Mouse (Mus musculus) hindbrain, postnatal 0 days (tissue): Measurements from ENCODE around the gene Tubg1. TPM values are rescaled to one million over a fixed set of nuclear protein-coding genes. Genes with fewer than 3 reads are reported as not detected.

Source experiments
- ATAC-seq: fragments of 200-750 bp; cut with Nextera tagmentation; 2 replicates; pipeline ENCODE4 v1.8.0; 2017; ENCODE audit warnings: mild to moderate bottlenecking, moderate TSS enrichment, moderate library complexity
- DNase-seq: peaks from one replicate; pipeline ENCODE4 v3.0.0-alpha.2; 2015; ENCODE audit warnings: low spot score
- H3K27ac ChIP-seq: fragments of 300-500 bp; sonication (generic); 2 replicates; pipeline ENCODE4 v1.5.1; 2014; ENCODE audit warnings: mild to moderate bottlenecking
- H3K27me3 ChIP-seq: fragments of 300-500 bp; sonication (generic); 2 replicates; pipeline ENCODE4 v1.6.1; 2014; ENCODE audit warnings: low read length, mixed read lengths; ENCODE audit not compliant: insufficient read depth
- H3K36me3 ChIP-seq: fragments of 300-500 bp; sonication (generic); 2 replicates; pipeline ENCODE4 v1.6.1; 2014; ENCODE audit warnings: low read length, mixed read lengths; ENCODE audit not compliant: insufficient read depth
- H3K4me1 ChIP-seq: fragments of 300-500 bp; sonication (generic); 2 replicates; pipeline ENCODE4 v1.6.1; 2014; ENCODE audit warnings: antibody characterized with exemption, low read length, mixed read lengths; ENCODE audit not compliant: insufficient read depth
- H3K4me2 ChIP-seq: fragments of 300-500 bp; sonication (generic); 2 replicates; pipeline ENCODE4 v1.6.1; 2014; ENCODE audit warnings: low read depth, mild to moderate bottlenecking, low read length, moderate library complexity, mixed read lengths
- H3K4me3 ChIP-seq: fragments of 300-500 bp; sonication (generic); 2 replicates; pipeline ENCODE4 v1.5.1; 2014; ENCODE audit warnings: low read length
- H3K9ac ChIP-seq: fragments of 300-500 bp; sonication (generic); replicated peaks from 2 replicates; pipeline ENCODE4 v1.6.1; 2014; ENCODE audit warnings: mild to moderate bottlenecking, low read length, moderate library complexity, mixed read lengths
- H3K9me3 ChIP-seq: fragments of 300-500 bp; sonication (generic); 2 replicates; pipeline ENCODE4 v1.6.1; 2016; ENCODE audit warnings: low read length, mixed read lengths
- CTCF ChIP-seq: IDR thresholded peaks from 2 replicates; pipeline ENCODE4 v1.5.1; 2016; ENCODE audit warnings: antibody characterized with exemption, control low read depth, low read depth
- WGBS: fragments of 180-500 bp; shearing (Covaris S2); extraction: QIAGEN DNeasy Blood & Tissue Kit; methylation state at CpG from one replicate; pipeline ENCODE4 v1.1.7; 2014; 5-methylcytosine and 5-hydroxymethylcytosine counted together
- polyA plus RNA-seq: library from polyadenylated mRNA; unstranded; fragments of >200 nt; fragmentation: Nextera tagmentation; extraction: Ambion mirVana; gene quantifications from 2 replicates; pipeline ENCODE4 v1.2.1, GENCODE M21; 2015
- total RNA-seq: library from RNA; depleted of rRNA; stranded (reverse); fragments of >200 nt; gene quantifications from 2 replicates; pipeline ENCODE4 v1.2.3, GENCODE M21; 2014

Gene Tubg1
- total and polyA plus RNA-seq, 2 experiments from 2014 or later = 68.3 to 72.8 TPM

DNA sequence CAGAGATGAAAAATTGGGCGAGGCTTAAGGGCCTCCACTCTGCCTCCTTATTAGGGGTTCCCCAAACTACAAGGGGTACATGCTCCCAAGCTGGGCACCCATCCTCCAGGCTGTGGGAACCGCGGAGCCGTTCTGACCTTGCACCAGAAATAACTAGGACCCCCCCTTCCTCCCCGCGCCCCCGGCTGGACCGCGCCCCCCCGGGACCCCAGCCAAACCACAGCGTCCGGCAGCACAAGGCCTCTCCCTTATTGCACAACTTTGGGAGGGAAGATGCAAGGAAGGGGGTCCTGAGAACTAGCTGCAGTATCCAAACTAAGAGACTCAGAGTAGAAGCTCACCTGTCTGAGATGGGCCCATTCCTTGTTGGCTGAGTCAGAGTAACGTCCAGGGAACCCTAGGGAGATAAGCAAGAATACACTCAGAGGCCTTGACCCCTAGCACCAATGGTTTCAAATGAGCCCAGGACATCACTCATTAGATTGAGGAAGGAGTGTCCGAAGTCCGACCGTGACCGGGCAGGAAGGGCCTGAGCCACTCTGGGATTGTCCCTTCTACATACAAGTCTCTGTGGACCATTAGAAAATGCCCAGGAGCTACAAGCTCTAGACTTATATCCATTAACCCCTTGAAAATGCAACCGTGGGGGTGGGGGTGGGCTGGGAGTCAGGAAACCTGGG, 48.7 kb downstream of the Tubg1 start:
- no peak for TF ChIP-seq CTCF
- H3K27ac ChIP-seq = no peak overlapping the region
- H3K9ac ChIP-seq = no peak overlapping the region
- peaks cover 14% of the 10 kb centered on the region; the same call in 1 of the 2 replicates for H3K36me3 ChIP-seq
- 61% methylated on average over 18 of the region's 18 CpGs for WGBS
- H3K4me3 ChIP-seq = no peak overlapping the region
- ATAC-seq (no peak), DNase-seq (no peak)
- peaks cover 31% of the 10 kb centered on the region for H3K27me3 ChIP-seq
- peaks cover 23% of the 10 kb centered on the region; the same call in 1 of the 2 replicates for H3K4me1 ChIP-seq
- peak overlapping the region; percentile 89 for H3K4me2 ChIP-seq
- H3K9me3 ChIP-seq = no peaks in the 10 kb centered on the region

DNA sequence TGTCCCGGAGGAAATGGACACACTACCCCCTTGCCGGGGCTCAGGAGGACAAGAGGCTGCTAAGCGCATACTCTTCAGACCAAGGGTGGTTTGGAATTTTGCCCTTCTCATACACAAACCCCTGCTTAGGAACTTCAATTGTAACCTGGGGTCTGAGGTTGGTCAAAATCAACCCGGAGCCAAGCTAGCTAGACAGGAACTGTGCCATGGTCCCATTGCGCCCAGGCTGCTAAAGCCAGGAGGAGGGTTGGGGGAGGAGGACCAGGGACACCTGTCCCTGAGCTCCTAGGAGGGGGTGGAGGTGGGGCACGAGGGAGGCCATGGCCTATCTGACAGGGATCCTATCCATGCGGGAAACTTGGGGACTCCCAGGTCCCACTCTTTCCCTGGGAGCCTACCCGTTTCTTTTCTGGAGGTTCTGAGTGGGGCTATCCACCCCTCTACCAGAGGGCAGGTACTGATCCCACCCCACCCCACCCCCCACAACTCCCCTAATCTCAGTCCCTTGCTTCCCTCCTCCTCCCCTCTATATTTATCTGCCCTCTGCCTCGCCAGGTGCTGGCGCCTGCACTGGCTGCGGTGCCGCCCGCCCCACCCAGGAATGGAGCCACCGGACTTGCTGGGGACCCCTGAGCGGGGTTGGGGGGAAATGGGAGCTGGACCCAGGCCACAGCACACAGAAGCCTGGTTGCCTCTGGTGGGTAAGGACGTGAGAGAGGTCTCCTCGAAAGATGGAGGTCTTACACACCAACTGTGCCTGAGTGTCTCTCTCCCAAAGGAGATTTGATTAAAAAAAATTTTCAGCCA, 49.8 kb downstream of the Tubg1 start:
- Histone ChIP-seq H3K36me3 (peaks cover 14% of the 10 kb centered on the region; the same call in 1 of the 2 replicates), H3K4me1 (peaks cover 34% of the 10 kb centered on the region), H3K4me2 (peak overlapping the region; percentile 89), H3K9me3 (no peaks in the 10 kb centered on the region), H3K27me3 (peaks cover 31% of the 10 kb centered on the region), H3K9ac (peak overlapping the region; percentile 57), H3K4me3 (peak overlapping the region; percentile 62), H3K27ac (peak overlapping the region; percentile 75; the same call in 1 of the 2 replicates)
- 17% methylated on average over 17 of the region's 17 CpGs for WGBS
- no peak for DNase-seq
- no peak for ATAC-seq
- TF ChIP-seq CTCF = no peak

DNA sequence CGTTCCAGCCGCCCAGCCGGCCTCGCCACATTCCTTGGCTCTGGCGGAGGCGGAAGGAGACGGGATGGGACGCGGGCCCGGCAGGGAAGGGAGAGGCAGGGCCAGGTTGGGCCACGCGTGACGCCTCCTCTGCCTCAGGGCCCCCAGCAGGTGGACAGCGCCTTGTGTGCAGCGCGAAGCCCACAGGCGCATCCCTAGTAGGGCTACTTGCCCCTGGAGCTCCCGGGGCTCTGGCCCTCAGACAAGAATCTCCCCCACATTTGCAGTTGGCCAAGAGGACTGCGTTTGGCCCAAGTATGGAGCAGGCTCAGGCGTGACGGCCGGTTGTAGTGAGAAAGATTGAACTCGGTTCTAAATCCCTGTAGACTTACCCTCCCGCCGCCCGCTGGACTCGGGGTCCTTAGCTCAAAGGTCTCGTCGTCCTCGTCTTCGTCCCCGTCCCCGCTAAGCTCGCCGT, 50.6 kb downstream of the Tubg1 start, which contains the start of gene Cntnap1:
Gene Cntnap1 (plus strand): TSS at position 170 of the 457 bp plus-strand sequence.
- peaks cover 26% of the 10 kb centered on the region; the same call in 1 of the 2 replicates for H3K27me3 ChIP-seq
- peaks cover 34% of the 10 kb centered on the region for H3K4me1 ChIP-seq
- WGBS = under 1% methylated on average over 35 of the region's 35 CpGs
- TF ChIP-seq CTCF = no peak
- H3K27ac ChIP-seq = peak within 1 kb of the TSS; percentile 75
- ATAC-seq (no peak), DNase-seq (no peak)
- peak within 1 kb of the TSS; percentile 57 for H3K9ac ChIP-seq
- peak within 1 kb of the TSS; percentile 62 for H3K4me3 ChIP-seq
- H3K36me3 ChIP-seq = peaks cover 9% of the 10 kb centered on the region; the same call in 1 of the 2 replicates
- no peaks in the 10 kb centered on the region for H3K9me3 ChIP-seq
- peak within 1 kb of the TSS; percentile 89 for H3K4me2 ChIP-seq

DNA sequence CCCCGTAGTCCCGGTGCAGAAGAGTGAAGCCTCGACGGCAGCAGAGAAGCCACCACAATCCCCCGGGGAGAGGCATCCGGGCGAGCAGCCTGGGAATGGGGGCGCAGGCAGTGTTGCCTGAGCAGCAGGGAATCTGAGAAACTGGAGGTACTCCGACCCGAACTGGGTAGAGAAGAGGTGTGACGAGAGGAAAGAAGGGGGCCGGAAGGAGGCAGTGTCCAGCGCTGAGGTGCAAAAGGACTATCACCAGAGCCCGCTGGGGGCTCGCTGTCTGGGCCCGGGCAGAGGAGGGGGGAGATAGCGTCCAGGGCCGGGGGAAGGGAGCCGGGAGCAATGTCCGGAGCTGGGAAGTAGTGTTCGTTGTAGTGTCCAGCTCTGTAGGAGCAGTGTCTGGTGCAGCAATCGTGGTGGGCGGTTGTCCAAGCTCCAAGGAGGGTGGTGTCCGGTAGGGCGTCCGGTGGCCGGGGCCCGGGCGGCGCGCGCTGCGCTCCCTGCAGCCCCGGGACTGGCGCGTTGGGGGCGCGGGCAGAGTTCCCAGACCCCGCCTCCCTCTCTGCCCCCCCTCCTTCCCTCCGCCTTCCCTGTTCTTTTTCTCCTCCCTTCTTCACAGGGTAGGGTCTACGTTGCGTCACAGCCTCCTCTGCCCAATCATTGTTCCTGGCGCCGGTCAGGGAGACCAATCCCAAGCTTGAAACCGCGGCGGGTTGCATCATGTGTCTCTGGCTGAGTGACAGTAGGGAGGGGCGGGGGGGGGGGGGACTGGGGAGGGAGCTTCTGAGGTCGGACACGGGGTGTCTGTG, 51.3 kb downstream of the Tubg1 start, which contains the start of gene Plekhh3:
Gene Plekhh3 (minus strand): TSS at position 541 of the 800 bp plus-strand sequence.
- Histone ChIP-seq H3K9me3 (no peaks in the 10 kb centered on the region), H3K4me2 (peak within 1 kb of the TSS; percentile 89), H3K9ac (peak within 1 kb of the TSS; percentile 57), H3K36me3 (peaks cover 4% of the 10 kb centered on the region; the same call in 1 of the 2 replicates), H3K27me3 (peaks cover 20% of the 10 kb centered on the region; the same call in 1 of the 2 replicates), H3K27ac (peak within 1 kb of the TSS; percentile 83), H3K4me1 (peaks cover 34% of the 10 kb centered on the region), H3K4me3 (peak within 1 kb of the TSS; percentile 62)
- peak; percentile 46 for TF ChIP-seq CTCF
- ATAC-seq = peak; percentile 96
- under 1% methylated on average over 46 of the region's 50 CpGs for WGBS
- DNase-seq = peak; percentile 98

DNA sequence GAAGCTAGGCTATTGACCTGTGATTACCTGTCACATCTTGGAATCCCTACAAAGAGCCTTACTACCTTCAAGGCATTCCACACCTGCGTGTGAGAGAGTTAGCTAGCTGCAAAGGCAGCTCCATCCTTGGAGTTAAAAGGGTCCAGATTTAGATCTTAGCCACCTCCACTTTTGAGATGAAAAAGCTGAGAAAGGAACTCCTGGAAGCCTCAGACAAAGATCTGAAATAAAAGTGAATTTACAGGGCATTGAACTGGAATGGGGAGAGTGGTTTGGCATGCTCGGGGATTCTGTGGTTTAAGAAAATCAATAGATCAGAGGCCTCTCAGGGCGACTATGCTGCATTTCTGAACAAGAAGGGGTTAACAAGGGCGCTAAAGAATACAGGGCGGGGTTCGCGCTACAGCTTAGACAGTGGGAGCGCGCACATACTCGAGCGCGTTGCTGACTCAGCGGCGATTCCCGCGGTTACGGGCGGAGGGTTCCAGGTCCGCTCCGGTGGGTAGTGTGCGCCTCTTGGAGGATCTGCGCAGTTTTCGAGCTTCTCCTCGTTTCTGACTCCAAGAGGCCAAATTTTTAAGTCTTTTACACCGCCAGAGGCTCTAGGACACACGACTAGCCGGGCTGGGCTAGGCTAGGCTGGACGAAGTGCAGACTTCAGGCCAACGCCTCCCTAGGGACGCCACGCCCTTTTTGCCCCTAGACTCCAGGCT, 52.1 kb downstream of the Tubg1 start:
- ATAC-seq (0 out of 2 replicates have a peak, but pooled peaks have one; percentile 0), DNase-seq (peak; percentile 85)
- peaks cover 4% of the 10 kb centered on the region; the same call in 1 of the 2 replicates for H3K36me3 ChIP-seq
- peak overlapping the region; percentile 62 for H3K4me3 ChIP-seq
- no peaks in the 10 kb centered on the region for H3K9me3 ChIP-seq
- H3K27me3 ChIP-seq = 0 out of 2 replicates have a peak, but pooled peaks cover 15% of the 10 kb centered on the region
- H3K9ac ChIP-seq = peak overlapping the region; percentile 51
- H3K4me2 ChIP-seq = peak overlapping the region; percentile 89
- 0 out of 2 replicates have a peak, but pooled peaks have one; percentile 1 for TF ChIP-seq CTCF
- under 1% methylated on average over 31 of the region's 31 CpGs for WGBS
- H3K27ac ChIP-seq = peak overlapping the region; percentile 83
- H3K4me1 ChIP-seq = peaks cover 34% of the 10 kb centered on the region
